Mouse (Mus musculus): ENCODE results near the gene Cd163l1.

The Cd163l1 gene

GRCm38 (mm10) chr7:140220375-140220774 lies 2.3 kb downstream of the Cd163l1 start:
- DNase-seq (ENCODE audit: low read depth, low spot score): no peak

- no peak for DNase-seq (ENCODE audit: low read depth, low spot score)
Observed at GRCm38 (mm10) chr7:140224209-140224608, 6.1 kb downstream of the Cd163l1 start.

GRCm38 (mm10) chr7:140228476-140228875 lies 10.4 kb downstream of the Cd163l1 start:
- no peak for DNase-seq (ENCODE audit: low read depth, low spot score)

GRCm38 (mm10) chr7:140231026-140231425 lies 13.0 kb downstream of the Cd163l1 start:
- no peak for DNase-seq (ENCODE audit: low read depth, low spot score)

- DNase-seq (ENCODE audit: low read depth, low spot score): no peak
Observed at GRCm38 (mm10) chr7:140233696-140234095, 15.6 kb downstream of the Cd163l1 start.

- DNase-seq (ENCODE audit: low read depth, low spot score): no peak
Observed at GRCm38 (mm10) chr7:140247216-140247615, 29.1 kb downstream of the Cd163l1 start, which contains the start of gene 5830411N06Rik. TSS of gene 5830411N06Rik (plus strand) at chr7:140247284.

GRCm38 (mm10) chr7:140253780-140254299 lies 35.8 kb downstream of the Cd163l1 start:
- no peak for DNase-seq (ENCODE audit: low read depth, low spot score)

Measured in CD4-positive helper T cell, adult 2 months (primary cell).